Mouse (Mus musculus) bone marrow, adult 2 months (tissue): ENCODE data around the gene Smim8. TPM values are rescaled to one million over a fixed set of nuclear protein-coding genes. Genes with fewer than 3 reads are reported as not detected.
A peak's percentile ranks its signal among the peaks of the same experiment; 100 is the strongest.

ENCODE experiments used
- H3K27ac ChIP-seq: fragments of 200-500 bp; 2 replicates; pipeline ENCODE4 v1.5.1; 2012; ENCODE audit warnings: low read depth, mild to moderate bottlenecking, control low read depth, inconsistent platforms, low read length; ENCODE audit not compliant: control insufficient read depth, poor library complexity, insufficient read depth
- H3K4me1 ChIP-seq: fragments of 200-500 bp; 2 replicates; pipeline ENCODE4 v1.6.1; 2011; ENCODE audit warnings: low read length; ENCODE audit not compliant: control insufficient read depth, insufficient read depth
- H3K4me3 ChIP-seq: fragments of 200-500 bp; replicated peaks from 2 replicates; pipeline ENCODE3; 2011; ENCODE audit warnings: mild to moderate bottlenecking, low read depth, low read length, control low read depth; ENCODE audit not compliant: control insufficient read depth
- CTCF ChIP-seq: fragments of 200-500 bp; IDR thresholded peaks from 2 replicates; pipeline ENCODE4 v1.5.1; 2011; ENCODE audit warnings: low read length, control low read depth; ENCODE audit not compliant: control insufficient read depth, insufficient read depth
- POLR2A ChIP-seq: fragments of 200-500 bp; IDR thresholded peaks from 2 replicates; pipeline ENCODE4 v1.6.1; 2011; ENCODE audit warnings: low read depth, mild to moderate bottlenecking, control low read depth, low read length, borderline replicate concordance; ENCODE audit not compliant: control insufficient read depth
- WGBS: fragments of 180-500 bp; shearing (Covaris S2); methylation state at CpG from one replicate; pipeline ENCODE4 v1.1.7; 2018; 5-methylcytosine and 5-hydroxymethylcytosine counted together
- polyA plus RNA-seq: library from polyadenylated mRNA; stranded (reverse); fragments of >200 nt; gene quantifications from 2 replicates; pipeline ENCODE4 v1.2.4, GENCODE M21; 2011; ENCODE audit warnings: low replicate concordance; ENCODE audit not compliant: missing spikeins, insufficient read depth, insufficient read length

Smim8 gene
- polyA plus RNA-seq, 1 experiment = 17.2 TPM

GRCm38 (mm10) chr4:34786476-34786875 lies 8.3 kb upstream of the Smim8 start:
- 73% methylated on average over 3 of the region's 3 CpGs for WGBS
- no peak overlapping the region for H3K27ac ChIP-seq
- TF ChIP-seq CTCF (no peak), POLR2A (no peak)
- no peak overlapping the region for H3K4me3 ChIP-seq
- H3K4me1 ChIP-seq = no peaks in the 10 kb centered on the region

- 71% methylated on average over 2 of the region's 2 CpGs for WGBS
- Histone ChIP-seq H3K4me1 (no peaks in the 10 kb centered on the region), H3K27ac (no peak overlapping the region), H3K4me3 (no peak overlapping the region)
- TF ChIP-seq POLR2A (no peak), CTCF (no peak)
Observed at GRCm38 (mm10) chr4:34785646-34786045, 7.4 kb upstream of the Smim8 start.

- WGBS = 57% methylated on average over 5 of the region's 5 CpGs
- H3K4me3 ChIP-seq = no peak overlapping the region
- TF ChIP-seq CTCF (peak; percentile 46; the same call in 1 of the 2 replicates), POLR2A (no peak)
- no peaks in the 10 kb centered on the region for H3K4me1 ChIP-seq
- H3K27ac ChIP-seq = no peak overlapping the region
Observed at GRCm38 (mm10) chr4:34784865-34785264, 6.6 kb upstream of the Smim8 start.

GRCm38 (mm10) chr4:34782730-34783129 lies 4.5 kb upstream of the Smim8 start:
- 38% methylated on average over 4 of the region's 4 CpGs for WGBS
- Histone ChIP-seq H3K27ac (no peak overlapping the region), H3K4me1 (no peaks in the 10 kb centered on the region), H3K4me3 (no peak overlapping the region)
- TF ChIP-seq CTCF (peak; percentile 44), POLR2A (no peak)

- no peak for TF ChIP-seq CTCF
- TF ChIP-seq POLR2A = no peak
- H3K27ac ChIP-seq = no peak overlapping the region
- no peak overlapping the region for H3K4me3 ChIP-seq
- 78% methylated on average over 8 of the region's 8 CpGs for WGBS
- no peaks in the 10 kb centered on the region for H3K4me1 ChIP-seq
Observed at GRCm38 (mm10) chr4:34771652-34772371, 6.4 kb downstream of the Smim8 start.

- 9% methylated on average over 1 of the region's 1 CpGs for WGBS
- no peak for TF ChIP-seq POLR2A
- no peak for TF ChIP-seq CTCF
- Histone ChIP-seq H3K4me3 (no peak within 1 kb of the TSS), H3K27ac (no peak within 1 kb of the TSS), H3K4me1 (no peaks in the 10 kb centered on the region)
Observed at GRCm38 (mm10) chr4:34756163-34756562, 22.1 kb downstream of the Smim8 start, which contains the start of gene Gm136. Gene Gm136 (minus strand): TSS chr4:34756263.

GRCm38 (mm10) chr4:34749236-34749635 lies 29.0 kb downstream of the Smim8 start:
- WGBS = 51% methylated on average over 6 of the region's 6 CpGs
- H3K4me3 ChIP-seq = no peak overlapping the region
- no peak for TF ChIP-seq CTCF
- no peak for TF ChIP-seq POLR2A
- H3K27ac ChIP-seq = no peak overlapping the region
- H3K4me1 ChIP-seq = no peaks in the 10 kb centered on the region; the same call in 1 of the 2 replicates

GRCm38 (mm10) chr4:34734461-34734860 lies 43.8 kb downstream of the Smim8 start:
- no peak overlapping the region for H3K4me3 ChIP-seq
- TF ChIP-seq POLR2A = no peak
- no peak for TF ChIP-seq CTCF
- peaks cover 2% of the 10 kb centered on the region; the same call in 1 of the 2 replicates for H3K4me1 ChIP-seq
- 75% methylated on average over 3 of the region's 3 CpGs for WGBS
- no peak overlapping the region for H3K27ac ChIP-seq
